Mouse (Mus musculus) adrenal gland, adult (tissue): ENCODE results near the gene Tspyl4.

Experiments used
- DNase-seq, 2 experiments: peaks; one replicate each; pipeline ENCODE4 v3.0.0; 2022 to 2023; ENCODE audit warnings: low spot score in 1 of 2; ENCODE audit not compliant: inconsistent age in 2 of 2

The Tspyl4 gene

GRCm38 (mm10) chr10:34317217-34317606, 20.0 kb downstream of the Tspyl4 start:
- no peak for DNase-seq

GRCm38 (mm10) chr10:34320809-34321208, 23.6 kb downstream of the Tspyl4 start:
- no peak for DNase-seq

GRCm38 (mm10) chr10:34326701-34327100, 29.5 kb downstream of the Tspyl4 start:
- peak in 1 of 2 experiments; percentile 44 for DNase-seq

DNA sequence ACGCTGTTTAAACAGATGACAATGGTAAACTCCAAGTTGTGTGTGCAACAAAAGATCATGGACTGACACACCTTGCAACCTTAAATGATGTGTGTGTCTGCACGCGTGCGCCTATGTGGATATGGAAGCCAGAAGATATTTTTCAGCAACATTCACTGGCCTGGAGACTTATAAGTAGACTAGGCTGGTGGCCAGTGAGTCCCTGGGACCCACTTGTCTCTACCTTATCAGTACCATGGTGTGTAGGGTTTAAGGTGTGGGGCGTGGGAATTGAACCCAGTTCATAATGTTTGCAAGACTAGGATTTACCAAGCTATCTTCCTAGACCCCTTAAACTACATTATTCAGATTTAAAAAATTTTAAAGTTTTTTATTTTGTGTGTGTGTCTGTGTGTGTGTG, 29.9 kb downstream of the Tspyl4 start:
- DNase-seq: no peak

GRCm38 (mm10) chr10:34328310-34328709, 31.1 kb downstream of the Tspyl4 start:
- DNase-seq: peak; percentile 23 to 74

GRCm38 (mm10) chr10:34341014-34341413, 43.8 kb downstream of the Tspyl4 start:
- DNase-seq: no peak

DNA sequence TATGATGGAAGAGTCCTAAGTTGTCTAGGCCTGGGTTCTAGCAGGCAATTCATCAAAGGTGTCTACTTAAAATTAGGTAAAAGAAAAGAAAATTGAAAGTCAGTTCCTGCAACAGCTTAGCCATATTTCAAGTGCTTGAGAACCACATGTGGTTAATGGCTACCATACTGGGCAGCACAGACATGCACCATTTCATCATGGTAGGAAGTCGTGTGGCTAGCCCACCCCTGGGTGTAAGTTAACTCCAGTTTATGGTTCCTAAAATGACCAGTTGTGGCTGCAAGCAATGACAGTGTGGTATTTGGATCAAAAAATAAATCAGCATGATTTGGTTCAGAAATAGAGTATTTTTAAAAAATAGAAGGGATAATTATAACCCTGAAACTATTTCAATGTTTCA, 44.6 kb downstream of the Tspyl4 start:
- no peak for DNase-seq
